ENCODE assay signal across 1 mouse cellular context in the genomic region with DNA sequence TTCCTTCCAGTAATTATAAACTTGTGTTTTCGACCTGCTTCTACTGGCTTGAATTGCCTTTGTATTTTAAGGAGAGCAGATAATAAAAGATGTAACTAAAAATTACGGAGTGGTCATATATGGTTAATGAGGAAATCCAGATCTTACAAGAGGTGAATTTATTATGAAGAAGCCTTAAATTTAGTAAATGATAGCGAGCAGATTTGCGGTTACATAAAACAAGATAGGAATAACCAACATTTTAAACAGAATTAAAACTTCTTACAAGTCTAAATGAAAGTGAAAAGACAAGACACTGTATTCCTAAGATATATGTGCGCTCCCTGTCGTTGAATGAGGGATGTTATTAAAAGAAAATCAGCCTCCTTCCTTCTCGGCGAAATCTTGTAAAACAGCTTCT.
TF ChIP-seq lines count a peak whose summit lies in the region.

No protein-coding gene starts in this region.

TF ChIP-seq in CH12.LX, 34 proteins besides CTCF, POLR2A, EP300 and RAD21 (continued from another document):
- no peak for TF ChIP-seq RCOR1 (conservative IDR thresholded peaks at IDR 0.05; ENCODE audit: low read depth, low read length)
